Mouse (Mus musculus): ENCODE measurements at regions not wholly inside any gene's neighbourhood (a gene's known extent, or its start where the extent isn't known, plus 50 kb on each side); places are given as distances from the start of the nearest gene placed in this dataset.

DNA sequence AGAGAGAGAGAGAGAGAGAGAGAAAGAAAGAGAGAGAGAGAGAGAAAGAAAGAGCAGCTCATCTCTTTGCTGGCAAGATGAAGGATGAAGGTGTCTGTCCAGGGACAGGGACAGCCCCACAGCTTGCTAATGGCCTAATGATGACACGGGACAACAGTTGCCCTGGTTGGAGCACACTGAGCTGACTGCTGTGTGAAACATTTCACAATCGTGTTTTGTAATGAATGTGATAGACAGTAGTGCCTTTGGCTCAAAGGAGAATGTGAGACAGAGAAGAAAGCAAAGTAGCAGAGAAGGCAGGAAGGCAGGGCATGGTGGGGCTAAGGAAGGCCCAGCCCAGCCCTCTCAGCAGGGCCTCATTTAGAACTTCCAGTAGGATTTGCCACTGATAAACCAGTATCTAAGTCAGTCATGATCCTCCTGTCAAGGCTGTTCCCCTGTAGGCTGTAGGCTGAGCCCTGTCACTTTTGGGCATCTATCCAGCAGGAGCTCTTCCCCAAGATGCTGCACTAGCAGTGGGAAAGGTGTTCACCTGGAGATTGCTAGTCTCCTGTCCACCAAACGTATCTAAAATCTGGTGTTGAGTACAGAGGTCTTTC is 54.2 kb upstream of the Irs2 start:
- no peak for DNase-seq (ENCODE audit: low read depth in 3 of 3, low spot score in 3 of 3)
- Histone ChIP-seq H3K27me3 (ENCODE audit: control insufficient read depth, insufficient read depth, low read length) (no peaks in the 10 kb centered on the region), H3K4me3 (ENCODE audit: insufficient read depth in 1 of 2, low read depth in 2 of 2, low read length in 2 of 2) (no peak overlapping the region), H3K4me1 (replicated peaks; ENCODE audit: control insufficient read depth in 2 of 2, insufficient read depth in 2 of 2, low read length in 1 of 2) (no peaks in the 10 kb centered on the region), H3K36me3 (replicated peaks; ENCODE audit: control insufficient read depth, insufficient read depth, low read depth) (no peaks in the 10 kb centered on the region), H3K27ac (no peak overlapping the region), H3K4me2 (ENCODE audit: low read depth) (no peak overlapping the region), H3K9me3 (ENCODE audit: control insufficient read depth, low read length) (no peaks in the 10 kb centered on the region), H3K9ac (replicated peaks) (no peak overlapping the region)
- TF ChIP-seq EP300 (IDR thresholded peaks at IDR 0.05; ENCODE audit: low read depth) (no peak), CTCF (IDR thresholded peaks at IDR 0.05; ENCODE audit: low read depth) (no peak)
- no peak for ATAC-seq (ENCODE audit: insufficient read depth)
- 36% methylated on average over 3 of the region's 3 CpGs for WGBS (ENCODE audit: insufficient replicate concordance)

- Histone ChIP-seq H3K36me3 (replicated peaks; ENCODE audit: control insufficient read depth, insufficient read depth, low read depth) (no peaks in the 10 kb centered on the region), H3K4me2 (ENCODE audit: low read depth) (no peak overlapping the region), H3K27ac (no peak overlapping the region), H3K4me1 (replicated peaks; ENCODE audit: control insufficient read depth in 2 of 2, insufficient read depth in 2 of 2, low read length in 1 of 2) (no peaks in the 10 kb centered on the region), H3K9me3 (ENCODE audit: control insufficient read depth, low read length) (no peaks in the 10 kb centered on the region), H3K4me3 (ENCODE audit: insufficient read depth in 1 of 2, low read depth in 2 of 2, low read length in 2 of 2) (no peak overlapping the region), H3K27me3 (ENCODE audit: control insufficient read depth, insufficient read depth, low read length) (no peaks in the 10 kb centered on the region), H3K9ac (replicated peaks) (no peak overlapping the region)
- DNase-seq (ENCODE audit: low read depth in 3 of 3, low spot score in 3 of 3) = no peak
- ATAC-seq (ENCODE audit: insufficient read depth) = no peak
- 22% methylated on average over 1 of the region's 1 CpGs for WGBS (ENCODE audit: insufficient replicate concordance)
- no peak for TF ChIP-seq CTCF (IDR thresholded peaks at IDR 0.05; ENCODE audit: low read depth)
- TF ChIP-seq EP300 (IDR thresholded peaks at IDR 0.05; ENCODE audit: low read depth) = no peak
Observed at GRCm38 (mm10) chr8:11061711-11062110, 53.5 kb upstream of the Irs2 start.

GRCm38 (mm10) chr8:11060604-11061003 is 52.3 kb upstream of the Irs2 start:
- no peaks in the 10 kb centered on the region for H3K27me3 ChIP-seq (ENCODE audit: control insufficient read depth, insufficient read depth, low read length)

GRCm38 (mm10) chr8:11058392-11058791 is 50.1 kb upstream of the Irs2 start:
- WGBS (ENCODE audit: insufficient replicate concordance) = 68% methylated on average over 3 of the region's 3 CpGs
- Histone ChIP-seq H3K36me3 (replicated peaks; ENCODE audit: control insufficient read depth, insufficient read depth, low read depth) (no peaks in the 10 kb centered on the region), H3K4me3 (ENCODE audit: insufficient read depth in 1 of 2, low read depth in 2 of 2, low read length in 2 of 2) (no peak overlapping the region), H3K4me2 (ENCODE audit: low read depth) (no peak overlapping the region), H3K27me3 (ENCODE audit: control insufficient read depth, insufficient read depth, low read length) (no peaks in the 10 kb centered on the region), H3K27ac (no peak overlapping the region), H3K4me1 (replicated peaks; ENCODE audit: control insufficient read depth in 2 of 2, insufficient read depth in 2 of 2, low read length in 1 of 2) (peaks cover 0 to 9% of the 10 kb centered on the region in 2 experiments; a peak in 1 of 4 replicates), H3K9ac (replicated peaks) (no peak overlapping the region), H3K9me3 (ENCODE audit: control insufficient read depth, low read length) (no peaks in the 10 kb centered on the region)
- TF ChIP-seq EP300 (IDR thresholded peaks at IDR 0.05; ENCODE audit: low read depth) (no peak), CTCF (IDR thresholded peaks at IDR 0.05; ENCODE audit: low read depth) (no peak)
- DNase-seq (ENCODE audit: low read depth in 3 of 3, low spot score in 3 of 3) = no peak
- ATAC-seq (ENCODE audit: insufficient read depth) = no peak

More at GRCm38 (mm10) chr8:11060604-11061003, 52.3 kb upstream of the Irs2 start:
- Histone ChIP-seq H3K9ac (replicated peaks) (no peak overlapping the region), H3K4me2 (ENCODE audit: low read depth) (no peak overlapping the region), H3K27ac (no peak overlapping the region), H3K4me1 (replicated peaks; ENCODE audit: control insufficient read depth in 2 of 2, insufficient read depth in 2 of 2, low read length in 1 of 2) (peaks cover 0 to 7% of the 10 kb centered on the region in 2 experiments; a peak in 1 of 4 replicates), H3K36me3 (replicated peaks; ENCODE audit: control insufficient read depth, insufficient read depth, low read depth) (no peaks in the 10 kb centered on the region), H3K9me3 (ENCODE audit: control insufficient read depth, low read length) (no peaks in the 10 kb centered on the region), H3K4me3 (ENCODE audit: insufficient read depth in 1 of 2, low read depth in 2 of 2, low read length in 2 of 2) (no peak overlapping the region)
- ATAC-seq (ENCODE audit: insufficient read depth) = no peak
- DNase-seq (ENCODE audit: low read depth in 3 of 3, low spot score in 3 of 3) = no peak
- TF ChIP-seq CTCF (IDR thresholded peaks at IDR 0.05; ENCODE audit: low read depth) (no peak), EP300 (IDR thresholded peaks at IDR 0.05; ENCODE audit: low read depth) (no peak)
- 57% methylated on average over 3 of the region's 3 CpGs for WGBS (ENCODE audit: insufficient replicate concordance)
